Mouse (Mus musculus) urinary bladder, postnatal 10 days (tissue): ENCODE data around the gene Dop1b.

Experiments
- DNase-seq: peaks from one replicate; pipeline ENCODE4 v3.0.0; 2022; ENCODE audit warnings: low spot score

The Dop1b gene

GRCm38 (mm10) chr16:93830071-93830470, 118.4 kb downstream of the Dop1b start:
- no peak for DNase-seq

- no peak for DNase-seq
These were observed 119.2 kb downstream of the Dop1b start for GRCm38 (mm10) chr16:93830916-93831315.

GRCm38 (mm10) chr16:93831627-93832395, 120.1 kb downstream of the Dop1b start, which contains the start of gene Morc3:
Gene Morc3, plus strand, starts transcription at chr16:93832121.
- peak; percentile 99 for DNase-seq

- no peak for DNase-seq
These were observed 121.0 kb downstream of the Dop1b start for GRCm38 (mm10) chr16:93832451-93833276.

GRCm38 (mm10) chr16:93833551-93833950, 121.8 kb downstream of the Dop1b start:
- no peak for DNase-seq

GRCm38 (mm10) chr16:93834076-93834475, 122.4 kb downstream of the Dop1b start:
- DNase-seq: no peak

- no peak for DNase-seq
These were observed 127.3 kb downstream of the Dop1b start for GRCm38 (mm10) chr16:93839049-93839448.

- no peak for DNase-seq
These were observed 138.8 kb downstream of the Dop1b start for GRCm38 (mm10) chr16:93850527-93850926.

- DNase-seq: no peak
These were observed 148.3 kb downstream of the Dop1b start for GRCm38 (mm10) chr16:93859967-93860366.
